Mouse (Mus musculus): ENCODE results near the gene Sirt2. TPM values are rescaled to one million over a fixed set of nuclear protein-coding genes. Genes with fewer than 3 reads are reported as not detected.

Gene Sirt2
- polyA plus RNA-seq, 1 experiment from 2014 or later, result 57.2 TPM

DNA sequence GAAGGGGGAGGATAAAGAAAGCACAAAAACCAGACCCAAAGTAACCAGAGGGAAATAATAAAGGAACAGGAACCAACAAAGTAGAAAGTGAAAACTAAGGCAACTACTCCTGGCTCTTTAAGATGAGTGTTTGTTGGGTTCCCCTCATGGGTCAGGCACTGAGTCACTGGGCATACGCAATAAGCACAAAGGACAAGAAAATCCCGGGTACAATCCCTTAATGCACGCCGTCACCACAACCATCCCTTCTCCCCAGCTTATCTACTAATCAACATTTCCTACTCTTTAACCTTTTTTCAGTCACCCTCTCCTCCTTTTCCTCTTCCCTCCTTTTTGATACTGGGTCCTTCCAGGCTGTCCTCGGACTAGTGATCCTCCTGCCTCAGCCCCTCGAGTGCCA, 1.3 kb upstream of the Sirt2 start:
- no peak for DNase-seq (ENCODE audit: low spot score)

DNA sequence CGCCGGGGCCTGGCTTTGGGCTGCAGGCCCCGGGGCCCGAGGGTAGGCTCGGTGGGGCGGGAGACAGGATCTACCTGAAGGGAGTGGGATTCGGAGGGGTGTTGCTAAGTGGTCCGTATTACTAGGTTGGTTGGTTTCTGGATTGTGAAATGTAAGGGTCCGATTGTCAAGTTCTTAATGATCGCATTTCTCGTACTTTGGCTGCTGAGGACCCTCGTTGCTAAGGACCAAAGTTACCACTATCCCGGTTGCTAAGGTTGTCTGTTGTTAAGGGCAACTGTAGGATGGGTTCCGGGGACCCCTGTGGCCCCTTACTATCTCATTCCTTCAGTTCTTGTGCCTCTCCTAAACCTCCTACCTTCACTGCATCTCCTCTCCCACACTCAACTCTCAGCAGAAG, 375 bp downstream of the Sirt2 start:
- DNase-seq (ENCODE audit: low spot score), result peak; percentile 30

DNA sequence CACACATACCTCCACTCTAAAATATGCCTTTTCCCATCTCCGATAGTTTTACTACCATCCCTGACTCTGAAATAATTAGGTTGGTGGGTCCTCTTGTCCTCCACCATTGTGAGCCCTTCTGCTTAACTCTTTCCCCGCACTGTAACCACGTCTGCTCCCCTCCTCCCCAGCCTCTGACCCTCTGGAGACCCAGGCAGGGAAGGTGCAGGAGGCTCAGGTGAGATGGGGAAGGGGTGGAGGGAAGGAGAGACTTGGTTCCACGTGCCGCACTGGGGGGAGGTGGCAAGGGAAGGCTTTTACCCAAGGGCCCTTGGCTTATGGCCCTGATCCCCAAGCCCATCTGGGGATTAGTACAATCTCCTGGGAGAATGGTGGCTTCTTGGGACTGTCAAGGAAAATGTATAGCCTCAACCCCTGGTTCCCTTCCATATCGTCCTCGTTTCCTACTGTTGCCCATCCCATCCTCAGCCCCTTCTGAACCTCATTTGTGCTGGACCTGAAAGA, 979 bp downstream of the Sirt2 start, which contains the start of gene Nfkbib:
Nfkbib (minus strand) TSS at position 51 of the 504 bp plus-strand sequence.
- DNase-seq (ENCODE audit: low spot score), result no peak

DNA sequence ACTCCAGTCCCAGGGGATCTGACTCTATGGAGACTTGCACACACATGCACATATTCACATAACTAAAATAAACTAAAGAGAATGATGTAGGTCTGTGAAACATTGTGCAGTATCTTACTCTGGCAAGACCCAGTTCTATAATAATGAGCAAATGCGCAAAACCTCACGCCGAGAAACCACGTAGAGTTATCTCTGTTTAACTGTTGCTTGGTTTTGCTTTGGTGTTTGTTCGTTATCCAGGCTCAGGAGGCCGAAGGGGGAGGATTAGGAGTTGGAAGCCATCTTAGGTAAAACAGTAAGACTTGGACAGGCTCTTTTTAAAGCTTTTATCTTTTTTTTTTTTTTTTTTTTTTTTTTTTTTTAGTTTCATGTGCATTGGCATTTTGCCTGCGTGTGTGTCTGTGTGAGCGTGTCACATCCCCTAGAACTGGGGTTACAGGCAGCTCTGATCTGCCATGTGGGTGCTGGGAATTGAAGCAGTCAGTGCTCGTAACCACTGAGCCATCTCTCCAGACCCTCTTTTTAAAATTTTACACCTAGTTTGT, 3.0 kb downstream of the Sirt2 start:
- DNase-seq (ENCODE audit: low spot score), result no peak

DNA sequence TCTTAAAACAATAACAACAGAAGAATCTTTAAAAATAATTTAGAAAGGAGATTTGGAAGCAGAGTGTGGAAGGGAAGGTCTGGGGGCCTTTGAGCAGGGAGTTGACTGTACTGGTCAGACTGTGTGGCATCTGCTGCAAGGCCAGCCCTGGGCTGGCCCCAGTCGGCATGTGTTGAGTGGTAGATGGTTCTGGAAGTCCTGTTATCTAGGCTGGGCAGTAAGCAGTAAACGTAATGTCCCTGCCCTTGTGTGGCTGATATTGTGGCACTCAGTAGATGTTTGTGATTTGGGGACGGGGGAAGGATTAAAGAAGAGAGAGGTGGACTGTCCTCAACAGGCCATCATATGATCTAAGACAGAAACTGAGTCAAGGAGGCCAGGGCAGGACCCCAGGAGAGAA, 3.8 kb downstream of the Sirt2 start:
- no peak for DNase-seq (ENCODE audit: low spot score)

DNA sequence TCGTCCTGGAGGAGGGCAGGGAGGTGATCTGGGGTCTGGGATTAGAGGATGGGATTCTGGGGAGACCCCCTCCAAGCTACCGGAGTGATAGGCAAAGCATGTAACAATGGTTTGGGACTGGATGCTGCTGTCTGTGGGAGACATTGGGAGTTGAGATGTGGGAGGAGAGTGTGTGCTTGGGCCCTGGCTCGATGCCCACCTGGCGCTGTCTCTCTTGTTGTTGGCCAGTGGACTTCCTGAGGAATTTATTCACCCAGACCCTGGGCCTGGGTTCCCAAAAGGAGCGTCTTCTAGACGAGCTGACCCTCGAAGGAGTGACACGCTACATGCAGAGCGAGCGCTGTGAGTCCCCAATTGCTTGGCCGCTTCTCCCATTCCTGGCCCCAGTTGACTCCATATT, 5.3 kb downstream of the Sirt2 start:
- DNase-seq (ENCODE audit: low spot score), result no peak

DNA sequence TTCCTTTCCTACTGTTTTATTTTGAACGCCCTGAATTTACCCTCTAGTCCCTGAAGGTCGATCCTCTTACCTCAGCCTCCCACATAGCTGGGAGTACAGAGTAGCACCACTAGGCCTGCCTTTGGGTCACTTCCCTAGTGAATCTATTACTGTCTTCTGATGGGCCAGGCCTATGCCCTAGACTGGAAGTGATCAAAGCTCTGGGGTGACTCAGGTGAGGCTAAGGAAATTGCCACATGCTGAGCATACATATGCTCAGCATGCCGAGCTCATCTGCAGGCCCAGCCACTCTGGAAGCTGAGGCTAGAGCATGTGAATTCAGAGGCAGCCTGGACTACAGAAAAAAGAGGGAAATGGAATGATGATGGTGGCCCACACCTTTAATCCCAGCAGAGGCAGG, 6.6 kb downstream of the Sirt2 start:
- DNase-seq (ENCODE audit: low spot score), result no peak

DNA sequence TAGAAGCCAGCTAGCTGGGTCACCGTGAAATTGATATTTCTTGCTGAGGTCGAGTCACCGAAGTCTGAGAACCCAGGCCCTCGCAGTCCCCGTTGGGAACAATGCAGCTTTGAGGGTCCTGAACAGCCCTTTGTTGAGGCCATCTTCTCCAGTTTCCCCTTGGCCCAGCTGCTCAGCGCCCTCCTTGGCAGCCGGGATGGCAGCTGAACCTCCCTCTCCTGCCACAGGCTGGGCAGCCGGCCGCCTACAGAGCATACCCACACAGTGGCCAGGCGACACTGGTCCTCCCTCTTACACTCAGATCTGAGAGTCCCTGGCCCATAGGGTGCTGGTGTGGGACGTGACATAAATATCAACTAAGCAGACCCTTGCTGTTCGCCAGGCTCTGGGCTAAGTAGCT, 7.6 kb downstream of the Sirt2 start:
- DNase-seq (ENCODE audit: low spot score), result no peak

DNA sequence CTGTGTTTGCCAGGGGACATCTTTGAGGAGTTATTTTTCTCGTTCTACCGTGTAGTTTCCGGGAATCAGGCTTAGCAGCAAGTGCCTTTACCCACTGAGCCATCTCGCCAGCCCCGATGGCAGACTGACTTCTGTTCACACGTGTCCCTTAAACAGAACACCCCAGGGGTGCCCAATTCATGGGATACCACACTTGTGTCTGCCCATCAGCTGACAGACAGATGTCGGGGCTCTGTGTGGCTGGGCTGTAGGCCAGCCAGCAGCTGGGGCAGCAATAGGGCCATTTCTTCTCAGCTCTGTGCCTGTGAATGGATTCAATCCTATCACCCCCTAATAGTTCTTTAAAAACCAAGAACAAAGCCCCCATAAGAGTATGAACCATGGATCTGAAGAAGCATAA, 8.6 kb downstream of the Sirt2 start:
- DNase-seq (ENCODE audit: low spot score), result no peak

DNA sequence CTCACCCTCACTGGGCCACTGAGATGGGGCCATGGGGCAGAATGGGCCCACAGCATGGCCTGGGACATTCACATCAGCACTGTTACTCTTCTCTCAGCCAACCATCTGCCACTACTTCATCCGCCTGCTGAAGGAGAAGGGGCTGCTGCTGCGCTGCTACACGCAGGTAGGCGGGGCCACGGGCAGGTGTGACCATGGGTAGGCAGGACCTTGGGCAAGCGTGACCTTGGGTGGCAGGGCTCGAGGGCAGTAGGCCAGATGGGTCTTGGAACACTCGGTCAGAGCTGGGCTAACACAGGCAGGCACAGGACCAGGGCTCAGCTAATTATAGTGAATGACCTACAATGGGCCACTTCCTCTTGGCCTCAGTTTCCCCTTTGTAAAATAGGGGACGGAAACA, 12.3 kb downstream of the Sirt2 start:
- no peak for DNase-seq (ENCODE audit: low spot score)

DNA sequence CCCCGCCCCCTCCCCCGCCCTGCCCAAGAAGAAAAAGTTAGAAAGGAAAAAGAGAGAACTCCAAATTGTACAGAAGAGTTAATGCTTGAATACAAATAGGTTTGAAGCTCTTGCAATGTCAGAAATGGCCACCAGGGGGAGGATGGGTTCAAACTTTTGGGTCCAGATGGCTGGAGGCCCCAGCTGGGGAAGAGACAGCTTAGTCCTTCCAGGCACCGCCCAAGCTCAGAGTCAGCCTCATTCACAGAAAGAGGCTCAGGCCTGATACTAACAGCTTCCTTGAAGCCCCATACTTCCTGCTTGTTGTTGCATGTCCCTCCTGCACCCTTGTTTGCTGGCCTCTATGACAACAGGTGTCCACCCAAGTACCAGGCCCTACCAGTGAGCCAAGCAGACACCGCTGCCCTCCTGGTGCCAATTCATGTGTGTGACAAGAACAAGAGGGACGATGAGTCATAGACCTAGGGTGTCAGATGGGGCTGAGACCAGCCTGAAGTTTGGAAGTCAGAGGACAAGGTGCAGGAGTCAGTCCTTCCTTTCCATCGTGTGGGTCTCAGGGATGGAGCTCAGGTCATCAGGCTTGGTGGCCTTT, 13.6 kb downstream of the Sirt2 start:
- peak; percentile 93 for DNase-seq (ENCODE audit: low spot score)

DNA sequence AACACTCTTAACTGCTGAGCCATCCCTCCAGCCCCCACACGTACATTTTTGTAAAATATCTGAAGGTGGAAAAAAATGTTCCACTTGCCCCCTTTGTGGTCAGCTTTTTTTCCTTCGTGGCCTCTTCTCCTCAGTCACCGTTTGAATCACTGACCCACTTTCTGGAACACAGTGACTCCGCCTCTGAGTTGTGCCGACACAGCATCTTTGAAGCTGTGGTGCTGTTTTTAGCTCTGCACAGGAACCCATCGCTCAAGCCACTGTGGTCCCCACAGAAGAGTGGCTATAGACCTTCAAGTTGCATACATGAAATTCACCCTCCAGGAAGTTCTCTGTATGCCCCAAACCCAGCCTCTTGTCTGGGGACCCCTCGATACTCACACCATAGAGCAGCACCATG, 14.3 kb downstream of the Sirt2 start:
- DNase-seq (ENCODE audit: low spot score), result peak; percentile 91

DNA sequence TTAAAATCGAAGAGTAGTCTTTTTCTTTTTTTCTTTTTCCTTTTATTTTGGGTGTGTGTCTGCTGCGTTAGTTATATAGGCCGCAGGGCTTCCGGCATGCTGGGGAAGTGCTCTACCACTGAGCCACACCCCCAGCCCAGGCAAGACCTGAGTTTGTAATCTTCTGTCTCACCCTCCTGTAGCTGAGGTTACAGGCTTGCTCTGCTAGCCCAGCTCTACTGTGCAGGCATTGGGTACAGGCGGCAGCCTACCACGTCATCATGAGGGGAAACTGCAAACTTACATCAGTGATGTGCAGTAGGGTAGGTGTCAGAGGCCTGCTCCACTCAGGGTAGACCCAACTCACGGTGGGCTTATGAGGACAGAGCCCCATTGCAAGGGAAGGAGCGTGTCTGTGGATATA, 14.7 kb downstream of the Sirt2 start:
- peak; percentile 93 for DNase-seq (ENCODE audit: low spot score)

DNA sequence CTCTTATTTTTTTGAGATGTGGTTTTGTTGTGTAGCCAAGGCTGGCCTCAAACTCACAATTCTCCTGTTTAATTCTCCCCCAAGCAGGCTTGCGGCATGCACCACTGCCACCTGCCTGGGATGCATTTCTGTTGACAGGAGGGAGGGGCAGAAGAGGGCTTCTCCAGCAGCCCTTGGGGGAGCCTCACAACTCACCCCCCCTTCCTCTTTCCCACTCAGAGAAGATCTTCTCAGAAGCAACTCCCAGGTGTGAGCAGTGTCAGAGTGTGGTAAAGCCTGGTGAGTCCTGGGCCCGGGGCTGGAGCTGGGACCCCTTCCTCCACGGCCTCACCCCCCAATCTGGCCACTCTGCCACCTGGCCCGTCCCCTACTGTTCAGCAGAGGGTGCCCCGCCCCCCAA, 18.6 kb downstream of the Sirt2 start:
- DNase-seq (ENCODE audit: low spot score), result peak; percentile 64

DNA sequence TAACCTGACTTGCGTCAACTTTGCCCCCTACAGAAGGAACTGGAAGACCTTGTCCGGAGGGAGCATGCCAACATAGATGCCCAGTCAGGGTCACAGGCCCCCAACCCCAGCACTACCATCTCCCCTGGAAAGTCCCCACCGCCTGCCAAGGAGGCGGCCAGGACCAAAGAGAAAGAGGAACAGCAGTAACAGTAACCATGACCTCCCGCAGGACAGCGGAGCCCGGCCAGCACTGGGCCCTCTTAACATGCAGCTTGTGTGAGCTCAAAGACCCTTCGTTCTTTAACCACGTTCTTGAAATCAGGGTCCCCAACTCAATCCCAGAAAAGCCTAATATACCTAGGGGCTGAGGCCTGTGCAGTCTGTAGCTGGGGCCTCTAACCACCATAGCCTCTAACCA, 21.3 kb downstream of the Sirt2 start:
- no peak for DNase-seq (ENCODE audit: low spot score)

DNA sequence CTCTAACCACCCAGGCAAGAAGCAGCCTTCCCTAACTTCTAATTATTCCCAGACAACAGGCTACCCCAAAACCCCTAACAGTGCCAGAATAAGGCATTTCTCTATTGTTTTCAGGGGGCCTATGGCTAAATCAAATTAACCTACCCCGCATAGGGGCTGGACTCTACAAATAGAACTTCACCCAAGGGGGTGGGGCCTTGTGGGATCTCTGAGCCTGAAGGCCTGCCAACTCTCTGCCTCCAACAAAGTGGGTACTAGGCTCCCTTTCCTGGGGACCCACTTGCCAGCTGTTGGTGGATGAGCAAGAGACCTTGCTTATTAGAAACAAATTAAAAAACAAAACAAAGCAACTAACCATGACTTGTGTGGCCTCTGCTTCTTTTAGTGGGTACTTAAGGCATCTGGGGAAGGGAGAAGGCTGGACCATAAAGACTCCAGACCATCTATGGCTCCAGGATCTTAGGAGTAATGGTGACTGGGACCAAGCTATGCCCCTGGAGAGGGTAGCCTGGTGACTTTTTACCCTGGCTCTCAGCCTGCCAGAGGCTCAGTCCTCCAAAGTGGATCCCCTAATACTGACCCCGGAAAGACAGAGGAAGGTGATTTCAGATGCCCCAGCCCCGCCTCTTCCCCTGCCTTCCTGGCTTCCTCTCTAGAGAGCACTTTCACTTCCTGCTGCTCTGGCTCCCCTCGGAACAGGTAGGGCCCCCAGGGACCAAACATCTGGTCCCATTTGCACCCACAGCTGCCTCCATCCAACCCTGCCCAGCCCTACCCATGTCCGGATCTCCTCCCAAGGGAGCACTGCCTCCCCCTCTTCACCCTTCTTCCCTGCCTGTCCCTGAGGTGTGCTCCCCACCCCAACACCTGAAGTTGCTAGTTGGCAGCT, 22.0 kb downstream of the Sirt2 start, which contains the start of gene Rinl:
Rinl (plus strand) TSS at position 663 of the 889 bp plus-strand sequence.
- peak; percentile 70 for DNase-seq (ENCODE audit: low spot score)

DNA sequence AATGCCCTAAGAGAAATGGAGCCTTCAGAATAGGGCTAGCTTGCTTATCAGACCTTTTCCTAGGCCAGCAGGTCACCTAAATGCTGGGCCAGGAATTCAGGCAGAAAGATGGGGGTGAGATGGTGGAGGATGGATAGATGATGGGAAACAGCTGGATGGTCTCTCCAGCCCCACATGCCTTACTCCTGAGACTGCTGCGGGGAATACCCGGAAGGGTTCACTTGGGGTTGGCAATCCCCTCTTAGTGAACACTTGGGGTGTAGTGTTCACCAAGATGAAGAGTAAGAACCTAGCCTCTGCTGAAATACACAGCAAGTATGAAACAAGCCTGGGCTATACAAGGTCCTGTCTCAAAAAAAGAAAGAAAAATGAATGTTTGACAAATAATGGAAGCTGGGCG, 22.7 kb downstream of the Sirt2 start:
- no peak for DNase-seq (ENCODE audit: low spot score)

DNA sequence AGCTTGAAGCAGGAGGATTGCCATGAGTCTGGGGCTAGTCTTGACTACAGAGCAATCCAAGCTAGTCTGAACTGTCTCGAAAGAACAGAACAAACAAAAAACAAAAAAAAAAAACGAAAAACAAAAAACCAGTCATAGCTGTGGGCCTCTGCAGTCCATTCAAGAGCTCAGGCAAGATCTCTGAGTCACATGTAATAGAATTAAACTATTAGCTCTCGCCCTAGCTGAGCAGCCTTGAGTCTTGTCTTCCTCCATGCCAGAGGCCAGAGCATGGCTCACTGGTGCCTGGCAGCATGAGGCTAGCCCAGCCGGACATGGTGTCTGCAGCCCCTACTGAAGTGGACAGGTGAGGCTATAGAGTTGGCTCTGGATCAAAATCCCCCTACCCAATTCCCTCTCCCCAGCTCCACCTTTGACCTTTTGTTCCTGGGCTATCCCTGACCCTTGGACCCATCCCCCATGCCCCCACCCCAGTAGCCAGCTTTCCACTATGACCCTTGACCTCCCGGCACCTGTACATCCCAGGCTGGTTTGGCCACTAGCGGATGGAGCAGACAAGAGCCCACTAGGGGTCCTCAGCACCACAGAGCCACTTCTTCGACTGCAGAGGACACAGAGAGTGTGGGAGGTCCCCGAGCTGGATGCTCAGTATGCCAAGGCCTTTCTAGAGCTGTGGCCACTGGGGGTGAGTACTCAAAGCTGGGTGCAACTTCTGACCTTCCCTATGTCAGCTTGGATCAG, 23.7 kb downstream of the Sirt2 start:
- DNase-seq (ENCODE audit: low spot score), result no peak

DNA sequence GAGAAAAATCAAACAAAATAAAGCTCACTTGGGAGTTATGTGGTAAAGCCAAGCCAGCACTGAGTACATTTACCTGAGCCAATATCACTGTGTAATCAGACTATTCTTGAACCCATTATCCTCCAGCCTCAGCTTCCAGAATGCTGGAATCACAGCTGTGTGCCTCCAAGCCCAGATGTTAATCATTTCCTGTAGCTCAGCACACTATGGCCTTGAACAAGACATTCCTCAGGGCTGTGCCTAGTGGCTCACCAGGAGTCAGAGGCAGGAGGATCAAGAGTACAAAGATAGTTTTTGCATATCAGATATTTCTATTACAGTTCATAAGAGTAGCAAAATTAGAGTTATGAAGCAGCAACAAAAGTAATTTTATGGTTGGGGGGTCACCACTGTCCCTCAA, 25.2 kb downstream of the Sirt2 start:
- DNase-seq (ENCODE audit: low spot score), result no peak

DNA sequence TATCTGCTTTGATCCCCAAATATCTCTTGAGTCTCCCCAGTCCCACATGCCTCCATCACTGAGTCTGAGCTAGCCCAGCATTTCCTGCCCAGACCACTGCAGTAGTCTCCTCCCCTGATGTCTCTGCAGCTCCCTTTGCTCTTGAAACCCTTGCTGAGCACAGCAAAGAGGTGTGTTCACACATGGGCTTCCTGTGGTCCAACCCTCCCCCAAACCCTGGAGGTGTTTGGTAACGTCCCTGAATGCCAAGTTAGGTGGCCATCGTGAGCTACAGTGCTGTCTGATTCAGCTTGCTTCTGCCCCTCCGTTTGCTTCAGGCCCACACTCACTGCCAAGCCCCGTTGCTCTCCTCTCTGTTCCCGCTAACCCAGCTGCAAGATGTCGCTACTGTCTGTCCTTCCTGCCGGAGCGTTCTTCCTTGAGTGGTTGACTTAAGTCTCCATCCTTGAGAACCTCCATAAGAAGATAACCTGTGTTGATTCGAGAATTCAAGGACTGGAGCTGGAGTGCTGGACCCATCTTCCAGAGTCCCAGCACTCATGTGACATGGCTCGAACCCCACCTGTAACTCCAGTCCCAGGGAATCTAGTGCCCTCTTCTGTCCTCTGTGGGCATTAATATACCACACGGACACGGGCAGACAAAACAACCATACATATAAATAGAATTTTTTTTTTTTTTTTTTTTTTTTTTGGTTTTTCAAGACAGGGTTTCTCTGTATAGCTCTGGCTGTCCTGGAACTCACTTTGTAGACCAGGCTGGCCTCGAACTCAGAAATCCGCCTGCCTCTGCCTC, 26.1 kb downstream of the Sirt2 start:
- DNase-seq (ENCODE audit: low spot score), result peak; percentile 67

DNA sequence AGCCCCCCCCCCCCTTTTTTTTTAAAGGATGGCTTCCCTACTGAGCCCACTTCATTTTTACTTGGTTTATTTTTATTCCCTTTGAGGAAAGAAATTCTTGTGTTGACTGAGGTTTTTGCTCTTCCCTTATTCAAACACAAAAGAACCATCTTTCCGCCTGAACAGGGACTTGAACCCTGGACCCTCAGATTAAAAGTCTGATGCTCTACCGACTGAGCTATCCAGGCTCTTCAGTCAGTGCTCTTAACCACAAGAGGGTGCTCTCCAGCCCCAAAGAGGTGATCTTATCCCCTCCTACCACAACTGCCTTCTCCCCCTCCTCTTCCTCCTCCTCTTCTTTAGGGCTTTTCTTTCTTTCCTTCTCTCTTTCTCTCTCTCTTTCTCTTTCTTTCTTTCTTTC, 27.3 kb downstream of the Sirt2 start:
- DNase-seq (ENCODE audit: low spot score), result peak; percentile 65
